Mouse (Mus musculus): Measurements from ENCODE around the gene Plekha5.

Plekha5 gene

DNA sequence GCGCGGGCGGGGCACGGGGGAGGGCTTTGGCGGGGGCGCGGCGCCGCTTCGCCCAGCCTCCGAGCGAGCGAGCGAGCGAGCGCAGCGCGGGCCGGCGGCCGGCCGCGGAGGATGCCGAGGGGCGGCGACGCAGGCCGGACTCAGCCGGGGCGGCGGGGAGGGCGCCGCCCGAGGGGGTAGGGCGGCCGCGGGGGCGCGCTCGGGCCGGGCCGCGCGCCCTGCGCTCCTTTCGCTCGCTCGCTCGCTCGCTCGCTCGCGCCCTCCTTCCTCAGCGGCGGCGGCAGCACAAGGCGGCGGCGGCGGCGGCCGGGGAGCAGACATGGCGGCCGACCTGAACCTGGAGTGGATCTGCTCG, at the start of gene Plekha5:
Gene Plekha5 (plus strand): TSS at position 209 of the 355 bp plus-strand sequence.
- peak; percentile 56 for DNase-seq

DNA sequence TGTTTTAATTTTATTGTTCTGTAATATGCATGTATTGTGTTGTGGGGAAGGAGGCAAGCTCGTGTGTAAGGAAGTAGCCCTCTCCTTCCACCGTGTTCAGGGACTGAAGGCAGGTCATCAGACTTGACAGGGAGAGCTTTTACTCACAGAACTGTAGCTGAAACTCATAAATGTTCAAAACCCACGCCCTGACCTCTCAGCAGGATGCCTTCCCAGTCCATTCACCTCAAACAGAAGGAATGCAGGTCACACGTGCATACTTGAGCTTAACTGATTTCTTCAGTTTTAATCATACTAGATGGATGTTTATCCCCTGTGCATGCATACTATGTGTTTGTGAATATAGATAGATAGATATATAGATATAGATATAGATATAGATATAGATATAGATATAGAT, 48.2 kb upstream of the Plekha5 start:
- DNase-seq, result no peak

DNA sequence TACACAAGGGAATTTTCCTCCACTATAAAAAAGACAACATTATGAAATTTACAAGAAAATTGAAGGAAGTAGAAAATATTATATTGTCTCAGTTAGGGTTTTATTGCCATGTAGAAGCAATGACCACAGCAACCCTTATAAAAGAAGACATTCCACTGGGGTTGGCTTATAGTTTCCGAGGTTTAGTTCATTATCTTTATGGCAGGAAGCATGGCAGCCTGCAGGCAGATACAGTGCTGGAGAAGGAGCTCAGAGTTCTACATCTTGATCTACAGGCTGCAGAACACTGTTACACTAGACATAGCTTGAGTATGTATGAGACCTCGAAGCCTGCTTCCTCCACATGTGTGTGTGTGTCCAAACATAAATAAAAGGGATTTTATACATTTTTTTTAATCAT, 43.3 kb upstream of the Plekha5 start:
- DNase-seq, result no peak

DNA sequence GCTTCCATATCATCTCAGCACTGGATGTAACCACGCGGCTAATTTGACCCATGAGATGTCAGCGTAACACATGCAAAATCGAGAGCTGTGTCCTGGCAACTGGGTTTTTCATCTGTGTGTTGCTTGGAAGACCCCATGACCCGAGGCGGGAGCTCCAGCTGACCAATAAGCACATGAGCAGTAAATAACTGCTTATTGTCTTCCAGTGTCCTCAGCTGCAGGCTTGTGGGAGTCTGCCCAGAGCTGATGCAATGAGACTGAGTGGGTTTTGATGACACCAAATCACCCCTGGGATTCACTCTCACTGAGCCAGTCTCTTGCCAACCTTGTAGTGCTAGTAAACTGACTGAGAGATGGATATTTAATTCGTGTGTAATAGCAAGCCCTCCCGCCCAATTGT, 42.7 kb upstream of the Plekha5 start:
- DNase-seq, result no peak

DNA sequence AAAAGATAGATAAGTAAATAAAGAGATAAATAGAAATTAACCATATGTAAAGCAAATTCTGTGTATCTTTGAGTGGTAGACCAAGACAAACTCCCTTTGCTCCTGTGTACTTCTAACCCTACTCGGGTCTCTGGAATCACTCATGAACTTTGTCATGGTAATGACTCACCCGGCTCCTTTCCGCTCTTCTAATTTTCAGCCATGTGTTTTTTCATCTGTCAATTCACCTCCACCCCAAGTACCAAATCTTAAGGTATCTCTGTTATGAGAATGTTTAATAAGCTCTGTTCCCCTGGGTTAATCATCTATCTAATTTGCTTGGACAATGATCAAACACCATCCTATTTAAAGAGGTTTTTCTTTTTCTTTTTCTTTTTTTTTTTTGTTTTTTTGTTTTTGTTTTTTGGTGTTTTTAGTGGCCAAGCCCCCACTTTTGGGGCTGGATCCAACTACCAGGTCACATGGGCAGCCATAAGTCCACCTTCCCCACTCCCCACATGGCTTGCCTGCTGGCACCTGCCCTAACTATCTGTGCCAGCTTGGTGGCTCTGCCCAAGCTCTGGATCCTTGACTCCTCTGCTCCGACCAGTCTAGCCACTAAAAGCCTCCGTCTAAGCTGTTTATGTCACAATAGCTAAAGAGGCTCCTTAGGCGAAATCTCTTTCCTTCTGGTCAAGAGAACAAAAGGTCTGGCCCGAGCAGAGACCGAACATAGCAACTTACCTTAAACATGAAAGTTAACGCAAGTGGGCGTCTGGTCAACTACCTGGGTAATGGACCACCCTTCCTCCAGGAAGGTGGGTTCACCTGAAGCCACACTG, 40.1 kb upstream of the Plekha5 start:
- peak; percentile 77 for DNase-seq

DNA sequence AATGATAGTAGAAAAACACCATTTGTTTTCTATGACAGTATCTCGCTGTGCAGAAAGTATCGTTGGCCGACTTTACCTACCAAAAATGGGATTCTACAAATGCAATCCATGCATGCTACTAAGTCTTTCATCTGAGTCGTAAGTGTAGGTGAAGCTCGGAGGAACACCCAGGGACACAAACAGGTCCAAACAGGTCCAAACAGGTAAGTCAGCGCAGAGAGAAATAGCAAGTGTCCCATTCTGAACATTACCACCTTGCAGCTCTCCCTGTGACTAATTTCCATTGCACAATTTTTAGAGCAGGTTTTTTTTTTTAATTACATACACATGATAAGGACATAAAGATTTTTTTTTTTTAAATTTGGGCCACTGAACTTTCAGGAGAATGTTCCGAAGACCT, 27.2 kb upstream of the Plekha5 start:
- DNase-seq, result no peak

DNA sequence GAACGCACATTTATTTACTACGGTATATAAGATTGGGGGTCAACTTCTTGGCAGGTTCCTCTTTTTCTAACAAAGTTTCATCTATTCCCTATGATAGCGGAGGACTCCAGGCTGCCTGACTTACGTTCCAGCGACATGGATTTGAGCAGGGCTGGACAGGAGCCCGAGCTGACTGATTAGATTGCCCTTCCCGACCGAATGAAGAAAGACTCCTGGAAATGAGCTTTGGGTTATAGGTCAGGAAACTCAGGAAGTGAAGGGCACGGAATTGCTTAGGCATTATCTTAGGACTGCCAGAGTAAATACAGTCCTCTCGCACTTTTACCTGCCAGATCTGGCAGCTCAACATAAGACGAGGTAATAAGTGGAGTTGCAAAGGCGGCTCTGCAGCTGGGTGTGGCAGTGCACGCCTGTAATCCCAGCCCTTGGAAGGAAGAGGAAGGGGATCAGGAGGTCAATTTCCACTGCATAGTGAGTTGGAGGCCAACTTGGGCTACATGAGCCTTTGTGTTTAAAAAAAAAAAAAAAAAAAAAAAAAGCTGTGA, 21.0 kb upstream of the Plekha5 start:
- no peak for DNase-seq

DNA sequence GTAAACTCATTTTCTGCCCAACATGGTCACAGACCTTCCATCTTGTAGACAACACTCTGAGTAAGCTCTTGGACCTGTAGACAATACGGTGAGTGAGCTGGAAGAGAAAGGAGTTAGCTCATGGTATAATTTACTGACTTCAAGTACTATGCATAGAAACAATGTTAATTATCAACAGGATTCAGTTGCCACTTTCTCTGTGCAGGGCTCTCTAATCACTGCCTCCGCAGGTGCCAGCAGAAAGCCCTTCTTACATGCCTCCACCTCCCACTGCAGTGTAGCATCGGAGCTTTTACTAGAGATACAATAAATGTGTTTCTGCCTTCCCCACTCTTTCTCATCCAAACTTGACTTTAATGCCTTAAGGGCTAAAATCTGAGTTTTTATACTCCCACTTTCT, 11.9 kb upstream of the Plekha5 start:
- DNase-seq, result no peak

DNA sequence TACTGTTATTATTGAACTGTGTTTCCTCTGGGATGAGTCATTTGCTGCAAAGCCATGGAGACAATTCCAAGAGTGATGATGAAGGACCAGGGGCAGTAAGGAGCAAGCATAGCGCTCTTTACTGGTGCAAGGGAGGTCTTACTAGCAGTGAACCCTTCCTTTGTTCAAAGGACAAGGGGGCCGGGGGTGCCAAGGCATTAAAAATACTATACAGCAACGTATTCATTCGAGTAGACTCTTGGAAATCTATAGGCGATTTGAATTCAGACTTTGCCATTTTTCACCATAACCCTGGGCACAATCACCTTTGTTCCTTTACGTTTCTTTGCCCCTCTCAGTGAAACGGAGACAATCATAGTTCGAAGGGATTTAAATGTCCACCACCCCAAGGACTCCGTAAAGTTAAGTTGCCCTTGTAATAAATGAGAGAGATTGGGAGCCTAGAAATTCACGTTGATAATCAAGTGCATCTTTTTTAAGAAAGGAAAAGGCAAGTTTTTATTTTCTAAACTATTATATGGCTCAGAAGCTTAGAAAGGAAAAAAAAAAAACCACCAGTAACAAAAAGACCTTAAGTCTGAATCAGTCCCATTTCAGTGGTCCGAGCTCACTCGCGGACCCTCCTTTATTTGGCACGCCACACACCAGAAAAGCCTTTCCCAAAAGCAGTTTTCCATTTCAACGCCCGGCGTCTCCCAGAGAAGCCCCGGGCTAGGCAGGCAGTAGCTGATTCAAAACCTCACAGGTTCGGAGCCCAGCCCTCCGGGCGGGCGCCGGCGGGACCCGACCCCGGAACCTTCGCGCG, 611 bp upstream of the Plekha5 start:
- DNase-seq, result no peak

DNA sequence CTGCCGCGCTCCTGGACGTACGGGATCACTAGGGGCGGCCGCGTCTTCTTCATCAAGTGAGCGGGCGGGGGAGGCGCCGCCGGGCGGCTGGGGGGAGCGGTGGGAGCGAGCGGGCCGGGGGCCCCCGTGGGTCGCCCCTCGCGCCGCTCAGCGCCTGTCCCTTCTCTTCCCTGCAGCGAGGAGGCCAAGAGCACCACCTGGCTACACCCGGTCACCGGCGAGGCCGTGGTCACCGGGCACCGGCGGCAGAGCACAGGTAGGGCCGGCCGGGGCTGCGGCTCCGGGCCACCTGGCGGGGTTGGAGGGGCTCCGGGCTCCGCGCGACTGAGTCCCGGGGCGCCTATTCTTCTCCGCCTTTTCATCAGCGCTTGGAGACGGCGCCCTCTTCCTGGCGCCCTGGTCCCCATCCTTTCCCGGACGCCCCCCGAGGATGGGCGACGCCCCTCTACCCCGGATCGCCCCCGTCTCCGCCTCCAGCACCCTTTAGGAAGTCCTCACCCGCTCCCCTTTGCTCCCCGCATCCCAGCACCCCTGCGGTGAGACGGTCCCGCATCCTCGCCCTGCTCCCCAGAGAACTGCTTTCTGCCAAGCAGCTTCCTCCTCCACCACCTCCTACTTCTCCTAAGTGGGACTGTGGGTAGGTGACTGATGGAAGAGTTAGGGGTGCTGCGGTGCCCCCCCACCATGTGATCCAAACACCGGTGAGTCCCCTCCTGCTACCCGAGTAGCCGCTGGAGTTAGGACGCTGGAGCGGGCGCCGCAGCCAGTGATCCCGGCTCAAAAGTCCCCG, 542 bp downstream of the Plekha5 start:
- DNase-seq, result no peak

DNA sequence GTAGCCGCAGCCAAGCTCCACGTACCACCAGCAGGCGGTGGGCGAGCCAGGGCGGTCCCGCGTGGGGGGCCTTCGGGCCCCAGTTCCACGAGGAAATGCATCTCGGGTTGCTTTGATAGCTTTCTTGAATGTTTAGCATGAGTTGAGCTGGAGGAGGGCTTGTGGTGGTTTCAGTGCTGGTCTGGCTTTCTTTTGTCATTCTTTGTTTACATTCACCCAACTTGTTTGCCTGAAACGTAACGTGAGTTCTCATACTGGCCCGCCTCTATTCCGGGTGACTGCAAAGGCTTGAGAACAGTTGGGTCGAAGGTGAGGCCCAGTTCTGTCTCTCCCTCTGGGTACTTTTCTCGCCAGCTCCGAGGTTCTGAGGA, 1.1 kb downstream of the Plekha5 start:
- peak; percentile 51 for DNase-seq

DNA sequence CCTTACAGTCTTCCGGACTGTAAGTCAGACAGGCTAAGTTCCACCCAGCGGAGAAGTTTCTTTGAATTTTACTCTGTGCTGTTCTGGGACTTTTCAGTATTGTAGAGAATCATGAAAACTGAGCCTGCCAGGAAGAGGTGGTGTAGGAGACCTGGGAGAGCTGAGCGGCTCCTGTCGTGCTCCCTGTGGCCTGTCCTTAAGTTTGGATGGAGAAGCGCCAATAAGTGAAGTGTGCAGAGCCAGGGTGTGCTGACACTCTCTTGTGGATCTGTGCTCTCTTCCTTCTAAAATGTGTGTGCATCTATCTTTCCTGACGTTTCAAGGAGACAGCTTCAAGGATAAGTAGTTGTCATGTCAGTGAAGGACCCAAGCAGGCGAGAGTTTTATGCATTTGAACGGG, 5.4 kb downstream of the Plekha5 start:
- DNase-seq, result no peak

DNA sequence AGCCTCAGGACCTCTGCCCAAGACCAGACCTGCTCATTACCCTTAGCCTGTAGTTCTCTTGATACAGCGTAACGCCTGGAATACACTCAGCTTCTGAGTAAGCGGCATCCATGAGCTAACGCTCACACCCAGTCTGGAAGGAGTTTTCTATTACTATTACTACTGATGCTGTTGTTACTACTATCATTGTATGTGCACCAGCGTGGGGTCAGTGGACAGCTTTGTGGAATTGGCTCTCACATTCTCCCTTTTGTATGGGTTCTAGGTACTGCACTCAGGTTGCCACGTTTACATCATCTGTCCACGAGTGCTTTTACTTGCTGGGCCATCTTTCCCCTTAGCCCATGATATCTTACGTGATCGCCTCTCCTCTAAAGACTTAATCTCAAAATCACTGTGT, 8.5 kb downstream of the Plekha5 start:
- no peak for DNase-seq

DNA sequence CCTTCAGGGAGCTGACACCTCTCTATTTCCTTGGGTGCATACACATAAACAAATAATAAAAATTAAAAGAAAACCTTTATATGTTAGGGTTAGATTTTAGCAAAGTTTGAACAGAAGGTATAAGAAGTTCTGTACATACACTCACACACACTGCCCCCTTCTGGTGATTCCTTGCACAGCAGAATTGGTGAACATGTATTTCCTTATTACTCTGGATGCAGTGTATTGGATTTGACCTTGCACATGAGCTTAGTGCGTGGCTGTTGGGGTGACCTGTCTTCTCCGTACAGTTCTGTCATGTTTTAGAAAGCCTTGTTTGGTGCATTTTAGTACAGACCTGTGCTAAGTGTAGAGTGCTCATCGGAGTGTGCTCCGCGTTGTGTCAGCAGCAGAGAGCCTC, 19.5 kb downstream of the Plekha5 start:
- DNase-seq, result peak; percentile 55

DNA sequence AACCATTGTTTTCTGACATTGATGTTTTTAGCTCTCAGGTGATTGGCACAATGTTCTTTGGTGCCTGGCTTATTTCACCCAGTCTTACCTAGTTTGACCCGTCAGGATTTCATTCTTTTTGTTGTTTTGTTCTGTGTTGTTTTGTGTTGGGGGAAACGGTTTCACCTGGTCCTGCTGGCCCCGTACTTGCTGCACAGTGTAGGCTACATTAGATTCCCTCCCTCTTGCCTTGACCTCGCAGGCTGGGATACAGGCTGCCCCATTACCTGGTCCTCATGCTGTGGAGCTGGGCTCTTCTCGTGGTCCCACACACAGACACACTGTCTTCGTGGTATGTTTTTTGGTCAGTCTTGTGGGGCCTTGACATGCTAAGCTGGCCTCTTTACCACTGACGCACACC, 20.3 kb downstream of the Plekha5 start:
- no peak for DNase-seq

DNA sequence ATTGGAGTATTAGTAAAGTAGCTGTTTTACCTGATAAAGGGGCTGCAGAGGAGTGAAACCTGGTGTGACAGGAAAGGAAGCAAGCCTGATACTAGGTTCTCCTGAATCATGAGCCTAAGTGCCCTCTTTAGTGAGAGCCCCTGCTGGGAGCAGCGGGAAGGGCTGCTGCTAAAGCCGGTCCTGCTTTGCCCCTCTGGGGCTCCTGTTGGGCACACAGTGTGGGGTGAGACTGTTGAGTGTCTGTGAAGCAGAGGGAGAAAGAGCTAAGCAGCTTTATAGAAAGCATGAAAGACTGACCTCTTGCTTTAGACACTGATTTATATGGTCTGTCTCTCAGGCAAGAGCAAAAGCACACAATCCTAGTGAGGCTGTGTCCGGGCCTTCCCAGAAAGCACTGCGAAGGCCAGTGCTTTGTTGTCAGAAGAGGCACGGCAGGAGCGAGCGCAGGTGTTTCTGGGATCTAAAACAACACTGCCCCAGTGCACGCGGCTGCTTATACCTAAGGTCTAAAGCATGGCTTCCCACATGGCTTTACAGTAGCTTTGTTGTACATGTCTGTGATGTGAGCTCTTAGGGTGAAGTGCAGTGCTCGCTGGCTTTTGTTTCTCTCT, 21.1 kb downstream of the Plekha5 start:
- no peak for DNase-seq

DNA sequence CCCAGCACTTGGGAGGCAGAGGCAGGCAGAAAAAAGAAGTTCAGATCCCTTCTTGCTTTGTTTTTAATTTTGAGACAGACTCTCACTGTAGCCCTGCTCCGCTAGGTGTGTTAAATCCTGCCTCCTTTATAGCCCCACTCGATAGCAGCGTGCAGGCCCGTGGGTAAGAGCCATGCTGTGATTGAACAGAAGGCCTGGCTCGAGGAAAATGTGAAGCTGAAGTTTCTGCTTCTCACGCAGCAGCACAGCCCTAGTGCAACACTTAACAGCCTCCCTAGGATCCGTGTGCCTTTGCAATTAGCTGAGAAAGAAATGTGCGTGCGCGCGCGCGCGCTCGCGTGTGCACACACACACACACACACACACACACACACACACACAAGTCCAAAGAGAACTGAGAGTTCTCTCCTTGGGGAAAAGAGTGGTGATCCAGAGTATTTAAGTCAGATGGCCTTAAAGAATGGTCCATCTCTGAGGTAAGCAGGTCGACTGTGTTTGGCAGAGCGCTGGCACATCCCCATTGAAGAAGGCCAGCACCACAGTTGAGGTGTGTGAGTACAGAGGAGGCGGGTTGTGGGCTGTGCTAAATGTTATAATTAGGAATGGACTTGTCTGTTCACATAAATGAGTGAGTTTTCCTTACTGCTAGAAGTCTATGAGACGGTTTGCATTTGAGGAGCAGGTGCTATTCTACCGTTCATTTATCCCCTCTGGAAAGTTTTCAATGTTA, 24.3 kb downstream of the Plekha5 start:
- DNase-seq, result no peak

DNA sequence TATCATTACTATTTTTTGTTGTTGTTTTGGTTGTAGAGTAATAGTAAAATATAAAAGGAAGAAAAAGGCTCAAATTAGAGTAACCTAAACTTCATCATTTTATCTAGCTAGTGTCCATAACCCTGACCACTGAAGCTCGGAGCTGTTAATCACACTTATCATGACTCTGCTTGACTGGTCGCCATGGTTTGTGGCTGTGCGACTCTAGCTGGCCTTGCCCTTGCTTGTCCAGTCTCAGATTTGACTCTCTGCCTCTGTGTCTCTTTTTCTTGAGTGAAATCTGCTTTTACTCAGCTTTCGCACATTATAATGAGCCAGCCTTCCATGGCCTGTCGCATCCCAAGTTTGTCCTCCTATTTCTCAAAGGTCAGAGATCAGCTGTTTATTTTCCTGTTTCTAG, 26.8 kb downstream of the Plekha5 start:
- no peak for DNase-seq

DNA sequence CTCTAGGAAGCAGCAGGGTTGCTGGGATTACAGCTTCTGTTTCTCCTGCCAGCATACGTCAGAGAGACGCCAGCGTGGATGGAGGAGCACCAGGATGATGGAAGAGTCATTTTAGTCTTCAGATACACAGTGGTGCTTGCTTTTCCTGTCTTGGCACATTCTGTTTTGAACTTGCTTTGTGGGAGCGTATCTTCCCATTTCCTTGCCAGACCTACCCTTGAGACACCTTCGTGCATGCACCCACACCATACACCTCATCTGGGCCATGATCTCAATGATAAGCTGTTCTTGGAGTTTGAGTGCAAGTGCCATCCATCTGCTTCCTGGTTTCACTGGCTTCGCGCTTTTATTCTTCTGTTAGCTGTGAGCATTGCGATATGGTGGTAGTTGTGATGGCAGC, 28.9 kb downstream of the Plekha5 start:
- no peak for DNase-seq

DNA sequence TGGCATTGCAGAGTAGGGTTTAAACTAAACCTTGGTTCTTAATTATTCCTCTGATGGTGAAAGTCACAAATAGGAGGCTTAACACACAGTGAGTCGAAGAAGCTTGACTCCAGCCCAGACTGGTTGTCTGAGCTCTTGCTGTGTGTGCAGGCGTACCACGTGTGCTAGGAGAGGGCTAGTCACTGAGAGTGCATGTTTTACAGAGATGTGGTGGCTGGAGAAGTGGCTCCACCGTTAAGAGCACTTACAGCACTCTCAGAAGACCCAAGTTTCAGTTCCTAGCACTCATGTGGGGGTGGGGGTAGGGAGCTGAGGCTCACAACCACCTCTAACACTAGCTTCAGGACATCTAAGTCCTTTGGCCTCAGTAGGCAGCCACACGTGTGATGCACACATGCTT, 29.6 kb downstream of the Plekha5 start:
- no peak for DNase-seq

DNA sequence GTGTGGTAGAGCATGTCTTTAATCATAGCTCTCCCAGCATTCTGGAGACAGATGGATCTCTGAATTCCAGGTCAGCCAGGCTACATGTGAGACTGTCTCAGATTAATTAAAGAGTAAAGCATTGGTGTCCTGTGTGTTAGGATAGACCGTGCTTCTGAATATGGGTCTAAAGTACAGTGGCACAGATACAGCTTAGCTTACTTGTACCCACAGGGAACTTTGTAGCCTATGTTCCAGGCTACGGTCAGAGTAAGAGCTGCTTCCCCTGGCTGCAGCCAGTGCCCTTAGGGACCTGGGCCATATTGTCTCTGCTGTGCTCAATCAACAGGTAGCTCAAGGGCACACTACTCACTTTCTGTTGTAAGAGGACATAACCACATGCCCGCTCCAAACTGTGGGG, 30.5 kb downstream of the Plekha5 start:
- DNase-seq, result peak; percentile 27

DNA sequence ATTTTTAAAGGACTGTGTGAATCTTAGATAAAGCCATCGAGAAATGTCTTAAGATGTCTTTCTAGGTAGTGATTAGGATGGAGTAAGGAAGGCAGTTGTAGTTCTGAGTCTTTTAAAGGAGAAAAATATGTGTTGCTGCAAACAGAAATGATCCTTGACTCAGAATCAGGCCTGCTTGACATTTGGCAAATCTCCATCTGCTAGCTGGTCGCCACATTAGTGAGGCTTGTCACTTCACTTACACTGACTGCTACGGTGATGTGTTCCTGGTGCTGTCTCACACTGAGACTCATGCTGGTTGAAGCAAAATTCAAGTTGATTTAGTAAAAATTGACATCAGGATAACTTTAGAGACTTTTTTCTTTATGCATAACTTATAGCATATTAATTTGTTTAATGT, 32.0 kb downstream of the Plekha5 start:
- DNase-seq, result no peak

Measured in kidney, adult 9 months (tissue).